Mouse (Mus musculus) limb, embryonic 14.5 days (tissue): Measurements from ENCODE around the gene Fat3. TPM values are rescaled to one million over a fixed set of nuclear protein-coding genes. Genes with fewer than 3 reads are reported as not detected.

Experiments
- ATAC-seq: fragments of 200-750 bp; cut with Nextera tagmentation; 2 replicates; pipeline ENCODE4 v1.8.0; 2017; ENCODE audit warnings: low read depth, moderate number of reproducible peaks, moderate TSS enrichment; ENCODE audit not compliant: low FRiP score
- DNase-seq: peaks from one replicate; pipeline ENCODE4 v3.0.0-alpha.2; 2015; ENCODE audit warnings: low spot score
- H3K27ac ChIP-seq: fragments of 300-500 bp; sonication (generic); replicated peaks from 2 replicates; pipeline ENCODE4 v1.5.1; 2014; ENCODE audit warnings: low read depth, mild to moderate bottlenecking, low read length, moderate library complexity, mixed read lengths
- H3K27me3 ChIP-seq: fragments of 300-500 bp; sonication (generic); 2 replicates; pipeline ENCODE4 v1.6.1; 2014; ENCODE audit warnings: low read length, mixed read lengths; ENCODE audit not compliant: control insufficient read depth, insufficient read depth
- H3K36me3 ChIP-seq: fragments of 300-500 bp; sonication (generic); 2 replicates; pipeline ENCODE4 v1.6.1; 2014; ENCODE audit warnings: mild to moderate bottlenecking, low read length, moderate library complexity, mixed read lengths; ENCODE audit not compliant: control insufficient read depth, insufficient read depth
- H3K4me1 ChIP-seq: fragments of 300-500 bp; sonication (generic); 2 replicates; pipeline ENCODE4 v1.6.1; 2014; ENCODE audit warnings: antibody characterized with exemption, low read length, mixed read lengths; ENCODE audit not compliant: control insufficient read depth, insufficient read depth
- H3K4me2 ChIP-seq: fragments of 300-500 bp; sonication (generic); replicated peaks from 2 replicates; pipeline ENCODE4 v1.6.1; 2014; ENCODE audit warnings: low read depth, mild to moderate bottlenecking, low read length, moderate library complexity; ENCODE audit not compliant: severe bottlenecking
- H3K4me3 ChIP-seq: fragments of 300-500 bp; sonication (generic); replicated peaks from 2 replicates; pipeline ENCODE4 v1.5.1; 2014; ENCODE audit warnings: low read length
- H3K9ac ChIP-seq: fragments of 300-500 bp; sonication (generic); 2 replicates; pipeline ENCODE4 v1.6.1; 2014; ENCODE audit warnings: mild to moderate bottlenecking, low read depth, low read length, moderate library complexity; ENCODE audit not compliant: severe bottlenecking
- H3K9me3 ChIP-seq: fragments of 300-500 bp; sonication (generic); 2 replicates; pipeline ENCODE4 v1.6.1; 2016; ENCODE audit warnings: low read length; ENCODE audit not compliant: control insufficient read depth
- POLR2A ChIP-seq: fragments of 200-500 bp; IDR thresholded peaks from 2 replicates; pipeline ENCODE4 v1.8.0; 2012; ENCODE audit warnings: inconsistent platforms, mild to moderate bottlenecking, moderate library complexity, borderline replicate concordance; ENCODE audit not compliant: insufficient read depth, insufficient read length; ENCODE audit errors: extremely low read depth
- WGBS: fragments of 180-500 bp; shearing (Covaris S2); extraction: QIAGEN DNeasy Blood & Tissue Kit; methylation state at CpG from one replicate; pipeline ENCODE4 v1.1.7; 2014; 5-methylcytosine and 5-hydroxymethylcytosine counted together
- polyA plus RNA-seq, 2 experiments: library from polyadenylated mRNA; depleted of rRNA in 1 of 2; stranded (reverse) in 1 of 2; unstranded in 1 of 2; fragments of >200 nt; fragmentation: Nextera tagmentation in 1 of 2; extraction: Ambion mirVana in 1 of 2; gene quantifications; 2 replicates each; pipeline versions ENCODE4 v1.2.1 to v1.2.3; 2012 to 2014

Gene Fat3
- polyA plus RNA-seq, 2 experiments: 5.4 to 9.2 TPM

DNA sequence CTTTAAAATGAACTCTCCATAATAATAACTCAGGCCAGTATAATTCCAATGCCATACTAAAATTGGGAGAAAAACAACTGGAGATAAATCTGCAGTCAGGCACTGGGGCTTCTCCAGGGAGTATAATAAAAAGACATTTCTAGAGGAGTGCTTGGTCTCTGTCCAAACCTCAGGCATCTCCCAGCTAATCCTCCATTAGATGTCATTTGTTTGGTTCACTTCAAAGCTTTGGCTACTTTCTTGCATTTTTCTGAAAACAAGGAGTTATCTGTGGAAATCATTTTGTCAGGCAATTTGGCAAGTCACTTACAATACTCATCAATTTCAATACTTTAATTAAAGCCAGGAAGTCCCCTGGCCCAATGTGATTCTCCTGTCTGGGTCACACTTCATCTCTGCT is 351.0 kb downstream of the Fat3 start:
- Histone ChIP-seq H3K27me3 (no peaks in the 10 kb centered on the region), H3K4me2 (no peak overlapping the region), H3K4me1 (no peaks in the 10 kb centered on the region), H3K4me3 (no peak overlapping the region), H3K36me3 (no peaks in the 10 kb centered on the region), H3K9ac (no peak overlapping the region), H3K27ac (no peak overlapping the region), H3K9me3 (no peaks in the 10 kb centered on the region)
- no peak for TF ChIP-seq POLR2A
- DNase-seq (no peak), ATAC-seq (no peak)

DNA sequence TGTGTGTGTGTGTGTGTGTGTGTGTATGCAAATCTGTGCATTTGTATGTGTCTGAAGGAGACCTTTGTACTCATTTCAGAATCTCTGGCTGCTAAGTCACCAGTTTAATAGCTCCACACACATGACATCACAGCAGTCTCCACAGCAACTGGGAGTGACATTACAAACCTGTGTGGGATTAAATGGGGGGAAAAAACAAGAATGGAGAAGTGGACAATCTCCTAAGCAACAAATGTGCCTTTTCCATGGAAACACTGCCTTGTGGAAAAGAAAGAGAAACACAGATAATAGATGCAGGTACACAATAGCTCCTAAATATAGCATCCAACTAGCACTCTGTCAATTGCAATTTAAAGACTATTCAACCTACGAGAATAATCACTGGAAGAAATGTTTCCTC is 353.4 kb downstream of the Fat3 start:
- Histone ChIP-seq H3K4me1 (no peaks in the 10 kb centered on the region; the same call in 1 of the 2 replicates), H3K27me3 (no peaks in the 10 kb centered on the region), H3K4me2 (no peak overlapping the region), H3K36me3 (no peaks in the 10 kb centered on the region), H3K27ac (no peak overlapping the region), H3K4me3 (no peak overlapping the region), H3K9me3 (no peaks in the 10 kb centered on the region), H3K9ac (no peak overlapping the region)
- DNase-seq (no peak), ATAC-seq (no peak)
- no peak for TF ChIP-seq POLR2A
- 74% methylated on average over 1 of the region's 1 CpGs for WGBS

DNA sequence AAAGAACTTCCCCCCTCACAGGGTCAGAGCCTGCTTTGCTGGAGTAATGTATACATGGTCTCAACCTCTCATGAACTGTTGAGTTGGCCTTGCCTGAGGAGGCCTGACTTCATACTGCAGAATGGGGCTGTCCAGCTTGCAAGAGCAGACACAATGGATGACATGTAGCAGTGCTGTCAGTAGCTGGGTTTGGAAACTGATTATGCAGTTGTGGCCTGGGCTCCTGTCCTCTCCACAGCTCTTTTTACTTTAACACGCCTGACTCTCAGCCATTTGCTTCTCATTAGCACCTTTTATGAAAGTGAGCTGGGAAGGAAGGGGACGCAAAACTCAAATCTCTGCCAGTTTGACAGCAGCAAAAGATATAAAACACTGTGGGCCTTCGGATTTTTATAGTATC is 356.4 kb downstream of the Fat3 start:
- TF ChIP-seq POLR2A: no peak
- Histone ChIP-seq H3K4me3 (no peak overlapping the region), H3K27me3 (no peaks in the 10 kb centered on the region), H3K4me1 (no peaks in the 10 kb centered on the region; the same call in 1 of the 2 replicates), H3K36me3 (no peaks in the 10 kb centered on the region), H3K9ac (no peak overlapping the region), H3K4me2 (no peak overlapping the region), H3K27ac (no peak overlapping the region), H3K9me3 (no peaks in the 10 kb centered on the region)
- ATAC-seq (no peak), DNase-seq (no peak)
- WGBS: 24% methylated on average over 3 of the region's 3 CpGs

DNA sequence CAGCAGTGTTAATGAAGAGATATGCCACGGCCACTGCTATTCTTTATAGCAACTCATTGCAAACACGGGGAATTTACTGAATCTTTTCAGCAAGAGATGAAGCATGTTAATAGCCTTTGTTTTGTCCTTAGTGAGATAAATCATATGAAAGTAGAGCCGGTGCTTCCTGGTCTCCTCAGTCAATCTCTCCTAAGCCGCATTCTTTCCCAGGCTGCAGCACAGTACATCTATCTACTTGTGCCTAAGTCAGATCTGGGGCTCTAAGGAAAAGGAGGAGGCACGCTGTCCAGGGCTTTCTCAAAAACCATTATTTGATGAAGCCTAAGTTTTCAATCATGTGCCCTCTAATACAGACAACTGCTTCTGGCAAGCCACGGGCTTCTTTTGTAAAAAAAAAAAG is 361.8 kb downstream of the Fat3 start:
- no peak for TF ChIP-seq POLR2A
- no peaks in the 10 kb centered on the region for H3K27me3 ChIP-seq
- no peak overlapping the region for H3K27ac ChIP-seq
- H3K9ac ChIP-seq: no peak overlapping the region
- DNase-seq: no peak
- H3K4me1 ChIP-seq: no peaks in the 10 kb centered on the region
- no peak for ATAC-seq
- 78% methylated on average over 6 of the region's 6 CpGs for WGBS
- no peak overlapping the region for H3K4me2 ChIP-seq
- no peaks in the 10 kb centered on the region for H3K36me3 ChIP-seq
- no peak overlapping the region for H3K4me3 ChIP-seq
- no peaks in the 10 kb centered on the region for H3K9me3 ChIP-seq

DNA sequence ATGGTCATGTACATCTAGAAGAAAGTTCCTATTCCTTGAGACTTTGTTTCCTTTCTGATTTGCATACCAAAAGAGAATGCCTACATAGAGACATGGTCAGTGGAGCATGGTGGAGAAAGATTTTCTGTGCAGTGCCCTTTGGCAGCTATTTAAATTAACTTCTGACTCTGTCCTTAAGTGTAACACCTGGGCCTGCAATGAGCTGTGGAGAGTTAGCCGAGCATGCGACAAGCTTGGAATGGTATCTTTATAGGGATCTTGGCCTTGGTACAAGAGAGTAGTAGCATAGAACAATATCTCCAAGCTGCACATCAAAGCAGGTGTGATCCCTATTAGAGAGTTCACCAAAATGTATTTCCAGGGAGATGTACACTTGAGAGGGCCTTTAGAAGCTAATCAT is 368.0 kb downstream of the Fat3 start:
- Histone ChIP-seq H3K27ac (no peak overlapping the region), H3K9ac (no peak overlapping the region), H3K4me2 (no peak overlapping the region), H3K4me1 (no peaks in the 10 kb centered on the region), H3K27me3 (no peaks in the 10 kb centered on the region), H3K9me3 (no peaks in the 10 kb centered on the region), H3K4me3 (no peak overlapping the region), H3K36me3 (no peaks in the 10 kb centered on the region)
- no peak for TF ChIP-seq POLR2A
- no peak for DNase-seq
- no peak for ATAC-seq
- 82% methylated on average over 2 of the region's 2 CpGs for WGBS

DNA sequence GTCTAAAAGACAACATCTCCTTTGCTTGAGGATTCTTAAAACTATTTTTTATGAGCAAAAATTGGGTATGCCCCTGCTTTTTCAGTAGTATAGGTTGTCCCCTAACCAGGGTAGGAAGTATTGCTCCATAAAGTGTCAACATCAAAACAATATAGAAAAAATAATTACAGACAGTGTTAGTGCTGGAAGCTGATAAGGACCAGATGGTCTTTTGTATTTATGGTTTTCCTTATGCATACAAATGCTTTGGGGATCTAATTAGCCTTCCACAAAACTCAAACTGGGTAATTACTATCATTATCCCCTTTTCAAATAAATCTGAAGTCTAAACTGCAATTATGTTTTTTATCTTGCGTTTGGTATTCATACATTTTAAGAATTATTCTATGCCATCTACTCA is 368.5 kb downstream of the Fat3 start:
- DNase-seq: no peak
- Histone ChIP-seq H3K9ac (no peak overlapping the region), H3K4me3 (no peak overlapping the region), H3K4me2 (no peak overlapping the region), H3K9me3 (no peaks in the 10 kb centered on the region), H3K4me1 (no peaks in the 10 kb centered on the region), H3K27me3 (no peaks in the 10 kb centered on the region), H3K36me3 (no peaks in the 10 kb centered on the region), H3K27ac (no peak overlapping the region)
- ATAC-seq: no peak
- no peak for TF ChIP-seq POLR2A
- WGBS: 51% methylated on average over 1 of the region's 1 CpGs
